In the genomic region with DNA sequence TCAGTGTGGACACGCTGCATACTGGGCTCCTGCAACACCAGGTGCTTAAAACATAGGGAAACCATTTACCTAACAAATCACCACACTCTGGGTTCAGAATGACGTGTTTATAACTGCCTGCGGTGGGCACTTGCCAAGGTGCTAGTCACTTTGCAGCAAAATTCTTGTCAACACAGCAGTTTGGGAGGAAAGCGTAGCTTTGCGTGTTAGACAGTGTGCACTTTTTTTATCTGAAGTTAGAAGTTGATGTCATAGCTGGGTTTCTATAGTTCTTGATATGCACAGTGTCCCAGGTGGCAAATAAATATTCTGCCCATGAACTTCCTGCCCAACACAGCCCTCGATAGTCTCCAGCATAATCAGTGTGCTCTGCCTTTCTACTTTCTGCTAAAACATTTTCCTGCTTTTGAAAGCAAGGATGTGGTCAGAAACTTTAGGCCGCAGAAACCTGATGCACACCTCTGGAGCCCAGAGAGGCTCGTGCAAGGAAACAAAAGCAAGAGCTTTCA, we compare ENCODE assay signal across 21 mouse cellular contexts.
DNase-seq lines count a peak whose midpoint lies in the region; ATAC-seq lines count a peak whose summit lies in the region.
"Had no signal": no experiment of that assay in that cellular context is flagged by ENCODE, and none has a peak within 500 bp of the region (broad histone marks: within the 10 kb centered on the region; RNA-seq: fewer than 3 reads in every experiment).

No protein-coding gene starts in this region.

- H3K9me3 ChIP-seq in kidney, embryonic 16.5 days (ENCODE audit: low read length): no peaks in the 10 kb centered on the region
- H3K9me3 ChIP-seq in limb, embryonic 10.5 days (replicated peaks): no peaks in the 10 kb centered on the region
- H3K9me3 ChIP-seq in hindbrain, embryonic 16.5 days (ENCODE audit: control insufficient read depth, low read length): no peaks in the 10 kb centered on the region
- H3K9me3 ChIP-seq: heart, embryonic 15.5 days; midbrain, embryonic 10.5 days had no signal

- peak overlapping the region; percentile 61 for H3K27ac ChIP-seq in kidney, embryonic 16.5 days (ENCODE audit: low read length)
- 0 out of 2 replicates have a peak overlapping the region, but pooled peaks have one; percentile 28 for H3K27ac ChIP-seq in limb, embryonic 10.5 days
- no peak overlapping the region for H3K27ac ChIP-seq in hindbrain, embryonic 16.5 days (ENCODE audit: low read depth, low read length)
- H3K27ac ChIP-seq: heart, adult 2 months; heart, embryonic 15.5 days; left cerebral cortex, adult 2 months; midbrain, embryonic 10.5 days had no signal

- H3K4me3 ChIP-seq in kidney, embryonic 16.5 days (ENCODE audit: low read length): no peak overlapping the region
- H3K4me3 ChIP-seq in limb, embryonic 10.5 days: no peak overlapping the region
- H3K4me3 ChIP-seq in hindbrain, embryonic 16.5 days (ENCODE audit: low read length): no peak overlapping the region
- H3K4me3 ChIP-seq: heart, adult 2 months; heart, embryonic 15.5 days; left cerebral cortex, adult 2 months; midbrain, embryonic 10.5 days had no signal

- H3K4me2 ChIP-seq in kidney, embryonic 16.5 days (replicated peaks; ENCODE audit: low read depth, low read length): no peak overlapping the region
- no peak overlapping the region for H3K4me2 ChIP-seq in hindbrain, embryonic 16.5 days (ENCODE audit: low read length)
- H3K4me2 ChIP-seq: heart, embryonic 15.5 days; liver, embryonic 11.5 days had no signal

- WGBS in kidney, embryonic 16.5 days: 53% methylated on average over 8 of the region's 8 CpGs
- WGBS in limb, embryonic 10.5 days: 59% methylated on average over 8 of the region's 8 CpGs
- 80% methylated on average over 8 of the region's 8 CpGs for WGBS in hindbrain, embryonic 16.5 days

- no peaks in the 10 kb centered on the region for H3K36me3 ChIP-seq in kidney, embryonic 16.5 days (ENCODE audit: insufficient read depth, low read length)
- no peaks in the 10 kb centered on the region for H3K36me3 ChIP-seq in limb, embryonic 10.5 days
- H3K36me3 ChIP-seq in hindbrain, embryonic 16.5 days (ENCODE audit: control insufficient read depth, insufficient read depth, low read length): no peaks in the 10 kb centered on the region
- H3K36me3 ChIP-seq: heart, embryonic 15.5 days; midbrain, embryonic 10.5 days had no signal

- 0 out of 2 replicates have a peak overlapping the region, but pooled peaks have one; percentile 16 for H3K9ac ChIP-seq in kidney, embryonic 16.5 days (replicated peaks; ENCODE audit: low read length)
- no peak overlapping the region for H3K9ac ChIP-seq in hindbrain, embryonic 16.5 days (ENCODE audit: low read depth, low read length)
- H3K9ac ChIP-seq: heart, embryonic 15.5 days had no signal

- peak; percentile 15; the same call in 1 of the 2 replicates for ATAC-seq in kidney, embryonic 16.5 days (ENCODE audit: low FRiP score, low TSS enrichment)
- ATAC-seq in megakaryocyte progenitor cell, adult 5-6 weeks (replicated peaks; ENCODE audit: poor library complexity): peak; percentile 50
- ATAC-seq in hindbrain, embryonic 16.5 days: no peak

- H3K27me3 ChIP-seq in kidney, embryonic 16.5 days (ENCODE audit: insufficient read depth, low read length): no peaks in the 10 kb centered on the region
- H3K27me3 ChIP-seq in limb, embryonic 10.5 days (ENCODE audit: low read depth, poor library complexity, severe bottlenecking): no peaks in the 10 kb centered on the region
- H3K27me3 ChIP-seq in hindbrain, embryonic 16.5 days (replicated peaks; ENCODE audit: control insufficient read depth, insufficient read depth, low read length): no peaks in the 10 kb centered on the region
- H3K27me3 ChIP-seq: heart, embryonic 15.5 days had no signal

- intact Hi-C loops in left cerebral cortex, postnatal 25 days (cut with DNase I): no loop called here

- H3K4me1 ChIP-seq in kidney, embryonic 16.5 days (ENCODE audit: insufficient read depth, low read length): peaks cover 15% of the 10 kb centered on the region
- peaks cover 20% of the 10 kb centered on the region for H3K4me1 ChIP-seq in limb, embryonic 10.5 days
- H3K4me1 ChIP-seq in hindbrain, embryonic 16.5 days (ENCODE audit: control insufficient read depth, insufficient read depth, low read depth, low read length): no peaks in the 10 kb centered on the region
- H3K4me1 ChIP-seq: heart, embryonic 15.5 days; midbrain, embryonic 10.5 days had no signal

- DNase-seq in kidney, adult 9 months: no peak
- peak; percentile 16 for DNase-seq in brain, adult 2 months (ENCODE audit: low read depth, low spot score)
- DNase-seq in limb, embryonic 10.5 days (ENCODE audit: low spot score): peak; percentile 41
- no peak for DNase-seq in cerebellum, adult 11-12 months
- DNase-seq in left cerebral cortex, postnatal 25 days (ENCODE audit: low spot score in 2 of 2): no peak
- DNase-seq: adrenal gland, adult 8-10 months; cerebellum, postnatal 14 days; gastrocnemius, postnatal 10 days; heart, adult 2 months; heart, postnatal 4 days; layer of hippocampus, adult 9-11 months; lung, adult 2 months; retina, postnatal 1 day; thymus, adult 2 months had no signal

Comparison
In these comparisons a context has a peak if more than half of its experiments do, and no peak if none do; other contexts are left out.
1. DNase-seq: peak in brain, adult 2 months (single experiment) and limb, embryonic 10.5 days (single experiment); none in kidney, adult 9 months (single experiment), cerebellum, adult 11-12 months (single experiment) and left cerebral cortex, postnatal 25 days (0 of 2).